Mouse (Mus musculus) heart, embryonic 12.5 days (tissue): ENCODE measurements around the gene Ykt6. TPM values are rescaled to one million over a fixed set of nuclear protein-coding genes. Genes with fewer than 3 reads are reported as not detected.
"Not testable (repeated sequence)": the region's sequence is repeated elsewhere in the genome, so short reads cannot be mapped to it uniquely, and the experiment has no call there.

Experiments used
- ATAC-seq: fragments of 200-750 bp; cut with Nextera tagmentation; 2 replicates; pipeline ENCODE4 v1.8.0; 2017; ENCODE audit warnings: moderate TSS enrichment, moderate library complexity; ENCODE audit not compliant: insufficient number of reproducible peaks, low FRiP score
- H3K27ac ChIP-seq: fragments of 300-500 bp; sonication (generic); 2 replicates; pipeline ENCODE4 v1.5.1; 2016; ENCODE audit warnings: mild to moderate bottlenecking, moderate library complexity; ENCODE audit not compliant: poor library complexity, severe bottlenecking
- H3K27me3 ChIP-seq: fragments of 300-500 bp; sonication (generic); replicated peaks from 2 replicates; pipeline ENCODE4 v1.6.1; 2016; ENCODE audit warnings: mild to moderate bottlenecking, moderate library complexity
- H3K36me3 ChIP-seq: fragments of 300-500 bp; sonication (generic); 2 replicates; pipeline ENCODE4 v1.6.1; 2016; ENCODE audit warnings: mild to moderate bottlenecking, moderate library complexity
- H3K4me1 ChIP-seq: fragments of 300-500 bp; sonication (generic); replicated peaks from 2 replicates; pipeline ENCODE4 v1.6.1; 2016; ENCODE audit warnings: mild to moderate bottlenecking
- H3K4me2 ChIP-seq: fragments of 300-500 bp; sonication (generic); 2 replicates; pipeline ENCODE4 v1.6.1; 2016; ENCODE audit warnings: mild to moderate bottlenecking, moderate library complexity
- H3K4me3 ChIP-seq: fragments of 300-500 bp; sonication (generic); 2 replicates; pipeline ENCODE4 v1.5.1; 2016; ENCODE audit warnings: mild to moderate bottlenecking
- H3K9ac ChIP-seq: fragments of 300-500 bp; sonication (generic); 2 replicates; pipeline ENCODE4 v1.6.1; 2016; ENCODE audit warnings: mild to moderate bottlenecking, moderate library complexity
- H3K9me3 ChIP-seq: fragments of 300-500 bp; sonication (generic); replicated peaks from 2 replicates; pipeline ENCODE4 v1.6.1; 2016; ENCODE audit warnings: mild to moderate bottlenecking, moderate library complexity
- WGBS: fragments of 180-500 bp; shearing (Covaris S2); methylation state at CpG from one replicate; pipeline ENCODE4 v1.1.7; 2016; 5-methylcytosine and 5-hydroxymethylcytosine counted together
- polyA plus RNA-seq: library from polyadenylated mRNA; unstranded; fragments of >200 nt; fragmentation: Nextera tagmentation; extraction: Ambion mirVana; gene quantifications from 2 replicates; pipeline ENCODE4 v1.2.1, GENCODE M21; 2016

Gene Ykt6
- polyA plus RNA-seq, 1 experiment from 2014 or later, result 42.0 TPM

GRCm38 (mm10) chr11:5994880-5995279, 39.4 kb downstream of the Ykt6 start:
- Histone ChIP-seq H3K27ac (no peak overlapping the region), H3K9me3 (no peaks in the 10 kb centered on the region), H3K4me3 (no peak overlapping the region), H3K27me3 (no peaks in the 10 kb centered on the region), H3K36me3 (no peaks in the 10 kb centered on the region), H3K4me2 (no peak overlapping the region), H3K4me1 (peaks cover 13% of the 10 kb centered on the region), H3K9ac (no peak overlapping the region)
- 65% methylated on average over 3 of the region's 3 CpGs for WGBS
- ATAC-seq, result no peak

- no peak overlapping the region for H3K27ac ChIP-seq
- no peak overlapping the region for H3K4me2 ChIP-seq
- no peaks in the 10 kb centered on the region for H3K9me3 ChIP-seq
- 15% methylated on average over 8 of the region's 8 CpGs for WGBS
- H3K36me3 ChIP-seq, result no peaks in the 10 kb centered on the region
- ATAC-seq, result no peak
- H3K4me1 ChIP-seq, result peaks cover 23% of the 10 kb centered on the region
- no peak overlapping the region for H3K9ac ChIP-seq
- H3K27me3 ChIP-seq, result no peaks in the 10 kb centered on the region
- H3K4me3 ChIP-seq, result no peak overlapping the region
Measured at GRCm38 (mm10) chr11:5995989-5996388, 40.5 kb downstream of the Ykt6 start.

- no peak overlapping the region for H3K27ac ChIP-seq
- no peaks in the 10 kb centered on the region for H3K27me3 ChIP-seq
- 91% methylated on average over 2 of the region's 2 CpGs for WGBS
- no peak overlapping the region for H3K9ac ChIP-seq
- no peak overlapping the region for H3K4me3 ChIP-seq
- no peak overlapping the region for H3K4me2 ChIP-seq
- ATAC-seq, result no peak
- peaks cover 48% of the 10 kb centered on the region for H3K4me1 ChIP-seq
- no peaks in the 10 kb centered on the region for H3K9me3 ChIP-seq
- no peaks in the 10 kb centered on the region for H3K36me3 ChIP-seq
Measured at GRCm38 (mm10) chr11:5998472-5998871, 43.0 kb downstream of the Ykt6 start.

- Histone ChIP-seq H3K27ac (peak overlapping the region; percentile 97), H3K36me3 (no peaks in the 10 kb centered on the region), H3K9me3 (no peaks in the 10 kb centered on the region), H3K4me1 (peaks cover 54% of the 10 kb centered on the region), H3K27me3 (peaks cover 9% of the 10 kb centered on the region), H3K4me3 (no peak overlapping the region), H3K9ac (peak overlapping the region; percentile 42; the same call in 1 of the 2 replicates), H3K4me2 (peak overlapping the region; percentile 35)
- 3% methylated on average over 8 of the region's 8 CpGs for WGBS
- peak; percentile 92 for ATAC-seq
Measured at GRCm38 (mm10) chr11:5999832-6000771, 44.6 kb downstream of the Ykt6 start.

- Histone ChIP-seq H3K4me3 (no peak overlapping the region), H3K4me1 (peaks cover 52% of the 10 kb centered on the region), H3K36me3 (no peaks in the 10 kb centered on the region), H3K27me3 (peaks cover 12% of the 10 kb centered on the region), H3K4me2 (peak overlapping the region; percentile 5), H3K9ac (peak overlapping the region; percentile 49), H3K9me3 (no peaks in the 10 kb centered on the region), H3K27ac (peak overlapping the region; percentile 97)
- 51% methylated on average over 14 of the region's 14 CpGs for WGBS
- ATAC-seq, result peak; percentile 3; the same call in 1 of the 2 replicates
Measured at GRCm38 (mm10) chr11:6000961-6001682, 45.6 kb downstream of the Ykt6 start.

- Histone ChIP-seq H3K9ac (peak overlapping the region; percentile 49), H3K4me2 (no peak overlapping the region), H3K27me3 (peaks cover 12% of the 10 kb centered on the region), H3K4me3 (no peak overlapping the region), H3K4me1 (peaks cover 51% of the 10 kb centered on the region), H3K9me3 (no peaks in the 10 kb centered on the region), H3K27ac (peak overlapping the region; percentile 97), H3K36me3 (no peaks in the 10 kb centered on the region)
- no peak for ATAC-seq
- 67% methylated on average over 9 of the region's 9 CpGs for WGBS
Measured at GRCm38 (mm10) chr11:6001981-6002649, 46.6 kb downstream of the Ykt6 start.

GRCm38 (mm10) chr11:6003046-6003639, 47.6 kb downstream of the Ykt6 start:
- 48% methylated on average over 2 of the region's 2 CpGs for WGBS
- no peak overlapping the region for H3K4me3 ChIP-seq
- peaks cover 12% of the 10 kb centered on the region for H3K27me3 ChIP-seq
- no peaks in the 10 kb centered on the region for H3K9me3 ChIP-seq
- ATAC-seq, result no peak
- H3K27ac ChIP-seq, result peak overlapping the region; percentile 97
- no peaks in the 10 kb centered on the region for H3K36me3 ChIP-seq
- H3K4me2 ChIP-seq, result no peak overlapping the region
- H3K4me1 ChIP-seq, result peaks cover 51% of the 10 kb centered on the region
- H3K9ac ChIP-seq, result peak overlapping the region; percentile 38; the same call in 1 of the 2 replicates

- H3K9me3 ChIP-seq, H3K36me3 ChIP-seq, H3K27ac ChIP-seq, H3K9ac ChIP-seq, H3K4me2 ChIP-seq, ATAC-seq, H3K4me3 ChIP-seq: not testable (repeated sequence)
- Histone ChIP-seq H3K27me3 (peaks cover 16% of the 10 kb centered on the region), H3K4me1 (peaks cover 35% of the 10 kb centered on the region)
- 43% methylated on average over 1 of the region's 4 CpGs for WGBS
Measured at GRCm38 (mm10) chr11:6005374-6006043, 50.0 kb downstream of the Ykt6 start.

GRCm38 (mm10) chr11:6006351-6007009, 51.0 kb downstream of the Ykt6 start:
- peak overlapping the region; percentile 53 for H3K4me3 ChIP-seq
- peak overlapping the region; percentile 73 for H3K4me2 ChIP-seq
- H3K36me3 ChIP-seq, H3K27ac ChIP-seq, H3K9me3 ChIP-seq, ATAC-seq: not testable (repeated sequence)
- peak overlapping the region; percentile 56 for H3K9ac ChIP-seq
- peaks cover 26% of the 10 kb centered on the region for H3K4me1 ChIP-seq
- H3K27me3 ChIP-seq, result peaks cover 16% of the 10 kb centered on the region
- WGBS, result 3% methylated on average over 43 of the region's 44 CpGs
